Mouse (Mus musculus) ES-E14 (cell line): ENCODE data around the gene Muc5ac. TPM values are rescaled to one million over a fixed set of nuclear protein-coding genes. Genes with fewer than 3 reads are reported as not detected.

Experiments used
- DNase-seq: peaks from one replicate; pipeline ENCODE4 v3.0.0-alpha.2; 2013; ENCODE audit warnings: low read depth, low spot score
- H3K27ac ChIP-seq: 2 replicates; pipeline ENCODE4 v1.5.1; 2012; ENCODE audit warnings: low read depth, mild to moderate bottlenecking, low read length, moderate library complexity, mixed read lengths; ENCODE audit not compliant: poor library complexity, insufficient read depth, severe bottlenecking
- H3K36me3 ChIP-seq: 2 replicates; pipeline ENCODE4 v1.6.1; 2012; ENCODE audit warnings: mild to moderate bottlenecking, low read length, moderate library complexity, mixed read lengths; ENCODE audit not compliant: control insufficient read depth, poor library complexity, insufficient read depth, severe bottlenecking
- H3K4me1 ChIP-seq, 2 experiments: fragments of 150-350 bp in 1 of 2; sonication (generic) in 1 of 2; 2 replicates each; pipeline ENCODE4 v1.6.1; 2012; ENCODE audit warnings: low read length in 2 of 2, mild to moderate bottlenecking in 1 of 2, mixed read lengths in 1 of 2; ENCODE audit not compliant: control insufficient read depth in 2 of 2, insufficient read depth in 2 of 2, poor library complexity in 1 of 2
- H3K4me3 ChIP-seq, 2 experiments: fragments of 150-350 bp in 1 of 2; sonication (generic) in 1 of 2; 2 replicates each; pipeline ENCODE4 v1.5.1; 2012; ENCODE audit warnings: low read length in 2 of 2, low read depth in 1 of 2, mild to moderate bottlenecking in 1 of 2, mixed read lengths in 1 of 2; ENCODE audit not compliant: insufficient read depth in 1 of 2, poor library complexity in 1 of 2, severe bottlenecking in 1 of 2
- H3K9ac ChIP-seq: 2 replicates; pipeline ENCODE4 v1.6.1; 2012; ENCODE audit warnings: low read depth, mild to moderate bottlenecking, low read length, mixed read lengths; ENCODE audit not compliant: poor library complexity, insufficient read depth, severe bottlenecking
- H3K9me3 ChIP-seq: fragments of 150-350 bp; sonication (generic); 2 replicates; pipeline ENCODE4 v1.6.1; 2012; ENCODE audit warnings: low read depth, mild to moderate bottlenecking, low read length; ENCODE audit not compliant: control insufficient read depth, insufficient read depth
- CHD2 ChIP-seq: IDR thresholded peaks from 2 replicates; pipeline ENCODE4 v1.6.1; 2014; ENCODE audit warnings: mild to moderate bottlenecking, low read depth, low read length, inconsistent platforms
- HCFC1 ChIP-seq: IDR thresholded peaks from 2 replicates; pipeline ENCODE4 v1.6.1; 2012; ENCODE audit warnings: low read length, inconsistent platforms, borderline replicate concordance; ENCODE audit not compliant: insufficient read depth
- MAFK ChIP-seq: IDR thresholded peaks from 2 replicates; pipeline ENCODE4 v1.6.1; 2014; ENCODE audit warnings: mild to moderate bottlenecking, low read depth, low read length, inconsistent platforms; ENCODE audit not compliant: insufficient read depth
- ZC3H11A ChIP-seq: IDR thresholded peaks from 2 replicates; pipeline ENCODE4 v1.6.1; 2012; ENCODE audit warnings: low read depth, mild to moderate bottlenecking, inconsistent platforms, low read length, borderline replicate concordance
- ZNF384 ChIP-seq: IDR thresholded peaks from 2 replicates; pipeline ENCODE4 v1.6.1; 2012; ENCODE audit warnings: low read depth, low read length, inconsistent platforms
- in situ Hi-C, 2 experiments: fragments of 600-800 bp; cut with MboI; formaldehyde crosslinking; loops; one replicate each; pipeline ENCODE4 v1.15.1; 2025; ENCODE audit warnings: low sequenced_read_pairs in 2 of 2, inconsistent platforms in 1 of 2; ENCODE audit not compliant: unreplicated experiment in 2 of 2
- total RNA-seq: library from RNA; depleted of rRNA; stranded (reverse); fragments of 300-350 nt; gene quantifications from 2 replicates; pipeline ENCODE4 v1.2.3, GENCODE M21; 2012; rRNA removed

The Muc5ac gene
- under 0.01 TPM in 1 of 2 replicates, not detected in the other for total RNA-seq

DNA sequence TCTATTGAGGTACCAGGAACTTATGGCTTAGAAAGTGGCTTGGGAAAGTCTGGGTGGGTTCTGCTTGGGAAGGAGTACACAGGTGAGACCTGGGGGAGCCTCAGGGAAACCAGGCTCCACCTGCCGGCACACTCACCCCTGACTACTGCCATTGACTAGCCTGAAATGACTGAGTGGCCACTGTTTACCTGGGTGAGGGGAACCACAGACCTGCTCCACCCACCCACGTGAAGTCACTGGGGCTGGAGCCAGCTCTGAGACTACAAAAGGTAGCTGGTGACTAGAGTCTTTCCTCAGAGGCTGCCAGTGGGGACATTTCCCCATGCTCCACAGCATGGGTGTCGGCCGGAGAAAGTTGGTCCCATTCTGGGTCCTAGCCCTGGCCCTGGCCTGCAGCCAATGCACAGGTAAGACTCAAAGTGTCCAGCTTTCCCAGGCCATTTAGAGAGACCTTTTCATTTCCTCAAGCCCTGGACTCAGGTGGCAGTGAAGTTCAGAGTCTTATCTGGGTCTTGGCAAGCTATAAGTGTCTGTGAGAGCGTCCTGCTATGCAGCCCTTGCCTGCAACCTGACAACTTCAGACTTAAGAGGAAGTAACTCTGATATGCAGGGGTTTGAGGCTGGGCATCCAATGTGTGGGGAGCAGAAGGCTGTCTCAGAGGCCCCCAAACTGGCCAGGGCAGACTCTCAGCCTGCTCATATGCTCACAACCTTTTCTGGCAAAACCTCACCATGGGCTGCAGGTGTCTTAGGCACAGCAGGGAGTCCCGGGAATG is at the start of gene Muc5ac:
Gene Muc5ac, plus strand, starts transcription at position 296 of the 776 bp plus-strand sequence.
- TF ChIP-seq MAFK (no peak), ZC3H11A (no peak), CHD2 (no peak), HCFC1 (no peak), ZNF384 (no peak)
- Histone ChIP-seq H3K27ac (no peak within 1 kb of the TSS), H3K36me3 (no peaks in the 10 kb centered on the region), H3K4me1 (no peaks in the 10 kb centered on the region), H3K9me3 (no peaks in the 10 kb centered on the region), H3K9ac (no peak within 1 kb of the TSS), H3K4me3 (no peak within 1 kb of the TSS)
- no peak for DNase-seq
- in situ Hi-C loops, result no loop called here

DNA sequence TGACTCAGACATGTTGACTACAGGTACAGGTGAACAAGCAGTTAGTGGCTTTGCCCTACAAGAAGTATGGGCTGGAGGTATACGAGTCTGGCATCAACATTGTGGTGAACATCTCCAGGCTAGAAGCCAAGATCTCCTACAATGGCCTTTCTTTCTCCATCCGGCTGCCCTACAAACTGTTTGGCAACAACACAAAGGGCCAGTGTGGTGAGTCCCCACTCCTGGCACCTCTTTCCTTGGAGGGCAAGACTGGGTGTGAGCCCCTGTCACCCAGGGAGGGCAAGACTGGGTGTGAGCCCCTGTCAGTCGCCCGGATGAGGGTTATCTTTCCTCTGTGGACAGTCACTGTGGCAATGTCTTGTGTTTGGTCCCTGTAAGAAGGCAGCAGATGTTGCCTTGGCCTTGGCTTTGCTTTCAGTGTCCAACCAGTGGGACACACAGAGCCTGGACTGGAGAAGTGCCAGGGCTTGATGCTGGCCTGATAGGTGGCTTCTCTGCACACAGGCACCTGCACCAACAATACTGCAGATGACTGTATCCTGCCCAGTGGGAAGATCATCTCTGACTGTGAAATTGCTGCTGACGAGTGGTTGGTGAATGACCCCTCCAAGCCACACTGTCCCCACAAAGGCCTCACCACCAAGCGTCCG is 41.2 kb upstream of the Muc5ac start:
- TF ChIP-seq ZC3H11A (no peak), ZNF384 (no peak), MAFK (no peak), HCFC1 (no peak)
- Histone ChIP-seq H3K36me3 (no peaks in the 10 kb centered on the region), H3K9me3 (no peaks in the 10 kb centered on the region), H3K4me3 (no peak overlapping the region), H3K4me1 (no peaks in the 10 kb centered on the region), H3K27ac (no peak overlapping the region), H3K9ac (no peak overlapping the region)
- in situ Hi-C loops, result no loop called here
- no peak for DNase-seq

DNA sequence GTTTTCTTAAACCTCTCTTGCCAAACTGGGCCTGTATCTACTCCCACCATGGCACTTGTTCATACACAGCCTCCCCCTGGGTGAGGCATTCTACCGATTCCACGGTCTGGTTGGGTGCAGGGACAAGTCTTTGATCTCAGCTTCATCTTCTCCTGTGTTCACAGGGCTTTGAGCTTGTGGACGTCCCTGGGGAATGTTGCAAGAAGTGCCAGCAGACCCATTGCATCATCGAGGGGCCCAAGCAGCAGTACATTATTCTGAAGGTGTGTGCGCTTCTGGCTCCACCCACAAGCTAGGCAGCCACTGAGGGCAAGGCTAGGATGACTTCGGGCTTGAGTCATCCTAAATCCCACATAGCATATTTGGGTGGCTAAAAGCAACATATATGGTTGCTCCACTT is 36.3 kb upstream of the Muc5ac start:
- TF ChIP-seq ZNF384, result no peak
- TF ChIP-seq MAFK, result no peak
- TF ChIP-seq HCFC1, result no peak
- no peak for TF ChIP-seq ZC3H11A
- no peak for TF ChIP-seq CHD2
- H3K9me3 ChIP-seq, result no peaks in the 10 kb centered on the region
- no peak overlapping the region for H3K9ac ChIP-seq
- H3K4me1 ChIP-seq, result no peaks in the 10 kb centered on the region
- H3K27ac ChIP-seq, result no peak overlapping the region
- no peak for DNase-seq
- in situ Hi-C loops, result no loop called here
- H3K4me3 ChIP-seq, result no peak overlapping the region
- H3K36me3 ChIP-seq, result no peaks in the 10 kb centered on the region

DNA sequence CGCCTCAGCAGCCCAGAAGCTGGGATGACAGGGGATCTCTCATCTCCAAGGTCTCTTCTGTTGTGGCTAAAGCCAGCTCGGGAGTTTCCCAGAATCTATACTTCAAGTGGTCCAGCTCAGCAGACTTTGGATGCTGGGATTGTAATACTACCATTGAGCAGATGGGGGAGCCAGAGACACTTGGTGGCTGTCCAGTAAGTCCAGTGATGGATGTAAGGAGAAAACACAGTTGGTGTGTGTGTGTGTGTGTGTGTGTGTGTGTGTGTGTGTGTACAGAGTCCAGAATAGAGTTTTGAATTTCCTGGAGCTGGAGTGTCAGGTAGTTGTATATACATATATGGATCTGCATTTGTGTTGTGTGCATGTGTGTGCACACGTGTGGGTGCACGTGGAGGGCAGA is 32.9 kb upstream of the Muc5ac start:
- no peak for TF ChIP-seq CHD2
- TF ChIP-seq ZC3H11A, result peak; percentile 78; the same call in 1 of the 2 replicates
- no peak for TF ChIP-seq HCFC1
- TF ChIP-seq ZNF384, result no peak
- TF ChIP-seq MAFK, result no peak
- no peak overlapping the region for H3K9ac ChIP-seq
- H3K36me3 ChIP-seq, result no peaks in the 10 kb centered on the region
- H3K4me3 ChIP-seq, result no peak overlapping the region
- no peaks in the 10 kb centered on the region for H3K9me3 ChIP-seq
- H3K27ac ChIP-seq, result no peak overlapping the region
- in situ Hi-C loops, result no loop called here
- H3K4me1 ChIP-seq, result no peaks in the 10 kb centered on the region
- peak; percentile 48 for DNase-seq
